Mouse (Mus musculus): ENCODE measurements at regions not wholly inside any gene's neighbourhood (a gene's known extent, or its start where the extent isn't known, plus 50 kb on each side); places are given as distances from the start of the nearest gene placed in this dataset.
A peak's percentile ranks its signal among the peaks of the same experiment; 100 is the strongest.

- no peak for DNase-seq (ENCODE audit: low read depth, low spot score)
Observed at GRCm38 (mm10) chr10:66909905-66910681, 185.8 kb upstream of the Jmjd1c start.

- no peak for DNase-seq (ENCODE audit: low read depth, low spot score)
Observed at GRCm38 (mm10) chr10:66911261-66911911, 184.5 kb upstream of the Jmjd1c start.

DNA sequence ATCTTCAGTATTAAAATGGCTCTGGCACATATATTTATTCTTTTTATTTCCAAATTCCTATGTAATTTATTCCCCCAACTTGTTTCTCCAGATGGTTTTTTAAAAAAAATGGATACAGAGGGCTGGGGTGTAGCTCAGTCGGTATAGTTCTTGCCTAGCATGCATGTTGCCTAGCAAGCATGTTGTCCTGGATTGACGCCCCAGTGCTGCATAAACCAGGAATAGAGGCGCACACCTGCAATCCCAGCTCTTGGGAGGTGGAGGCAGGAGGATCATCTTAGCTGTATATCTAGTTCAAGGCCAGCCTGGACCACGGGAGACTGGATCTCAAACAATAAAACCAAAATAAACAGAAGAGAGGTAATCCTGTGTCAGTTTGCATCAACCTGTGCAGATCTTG, 183.5 kb upstream of the Jmjd1c start:
- no peak for DNase-seq (ENCODE audit: low read depth, low spot score)

- DNase-seq (ENCODE audit: low read depth, low spot score): no peak
Observed at GRCm38 (mm10) chr10:66913187-66913586, 182.7 kb upstream of the Jmjd1c start.

DNA sequence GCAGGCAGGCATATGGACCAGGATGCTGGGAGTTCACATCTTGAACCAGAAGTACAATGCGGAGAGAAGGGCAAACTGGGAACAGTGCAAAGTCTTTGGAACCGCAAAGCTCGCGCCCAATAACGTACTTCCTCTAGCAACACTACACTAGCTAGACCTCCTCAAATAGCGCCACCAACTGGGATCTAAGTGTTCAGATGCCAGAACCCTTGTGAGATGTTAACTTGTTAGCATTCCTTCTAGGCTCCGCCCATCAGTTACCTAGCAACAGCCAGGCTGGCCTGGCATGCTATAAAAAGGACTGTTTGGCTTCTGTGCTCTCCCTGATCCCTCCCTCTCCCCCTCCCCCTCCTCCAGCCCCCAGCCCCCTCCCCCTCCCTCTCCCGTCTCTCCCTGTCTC, 182.3 kb upstream of the Jmjd1c start:
- no peak for DNase-seq (ENCODE audit: low read depth, low spot score)

DNA sequence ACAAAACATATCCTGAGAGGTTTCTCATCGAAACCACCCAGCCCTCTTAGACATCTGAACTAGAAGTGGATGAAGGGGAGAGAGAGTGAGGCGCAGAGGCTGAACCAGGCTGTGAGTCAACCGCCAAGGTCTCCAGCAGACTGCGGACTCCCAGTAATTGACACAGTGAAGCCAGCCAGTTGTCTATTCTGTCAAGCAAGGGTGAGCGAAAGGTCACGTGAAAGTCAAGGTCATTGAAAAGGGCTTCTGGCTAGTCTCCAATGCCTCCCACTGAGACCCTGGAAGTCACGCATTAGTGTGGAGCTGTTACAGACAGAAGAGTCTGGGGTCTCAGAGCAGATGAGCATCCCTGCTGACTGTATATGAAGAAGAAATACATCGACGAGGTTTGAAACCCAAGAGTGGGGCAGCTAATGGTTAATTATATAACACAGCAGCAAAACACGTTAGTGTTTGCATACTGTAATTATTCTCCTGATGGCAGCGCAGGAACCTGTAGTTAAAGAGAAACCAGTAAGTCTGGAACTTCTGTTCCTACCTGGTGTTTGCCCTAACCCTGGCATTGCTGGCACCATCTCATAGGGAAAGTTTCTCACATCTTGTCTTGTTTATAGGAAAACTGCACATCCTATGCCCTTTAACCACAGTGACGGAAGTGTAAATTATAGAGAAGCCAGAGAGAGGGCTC, 181.5 kb upstream of the Jmjd1c start:
- DNase-seq (ENCODE audit: low read depth, low spot score): no peak

DNA sequence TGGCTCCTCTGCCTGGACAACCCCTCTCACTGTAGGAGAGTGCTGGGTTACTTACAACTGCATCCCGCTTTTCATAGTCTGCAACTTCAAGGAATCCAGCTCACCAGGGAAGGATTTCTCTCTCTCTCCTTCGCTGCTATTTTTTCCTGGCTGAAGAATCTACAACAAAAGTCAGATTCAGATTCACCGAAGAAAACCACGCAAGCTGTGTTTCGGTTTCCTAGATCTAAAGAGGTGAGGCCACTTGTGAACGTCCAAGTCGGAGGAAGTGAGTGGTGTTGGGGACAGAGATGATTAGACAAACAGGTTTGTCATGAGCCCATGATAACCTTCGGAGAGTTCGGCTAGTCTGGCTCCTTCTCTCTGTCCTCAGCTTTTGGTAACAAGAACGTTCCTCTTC, 180.1 kb upstream of the Jmjd1c start:
- DNase-seq (ENCODE audit: low read depth, low spot score): no peak

DNA sequence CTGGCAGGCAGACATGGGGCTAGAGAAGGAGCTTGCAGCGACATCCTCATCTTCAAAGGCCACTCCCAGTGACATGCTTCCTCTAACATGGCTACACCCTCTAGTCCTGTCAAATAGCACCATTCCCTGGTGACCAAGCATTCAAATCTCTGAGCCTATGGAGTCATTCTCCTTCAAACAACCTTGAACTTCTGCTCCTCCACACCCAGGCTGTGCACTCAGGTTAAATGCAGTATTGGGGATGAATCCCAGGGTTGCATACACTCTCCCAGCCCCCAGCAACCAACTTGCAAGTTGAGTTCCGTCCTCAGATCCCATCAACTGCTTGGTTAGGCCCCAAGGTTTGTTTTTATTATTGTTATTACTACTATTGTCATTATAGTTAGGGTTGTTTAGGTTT, 178.2 kb upstream of the Jmjd1c start:
- DNase-seq (ENCODE audit: low read depth, low spot score): no peak

DNA sequence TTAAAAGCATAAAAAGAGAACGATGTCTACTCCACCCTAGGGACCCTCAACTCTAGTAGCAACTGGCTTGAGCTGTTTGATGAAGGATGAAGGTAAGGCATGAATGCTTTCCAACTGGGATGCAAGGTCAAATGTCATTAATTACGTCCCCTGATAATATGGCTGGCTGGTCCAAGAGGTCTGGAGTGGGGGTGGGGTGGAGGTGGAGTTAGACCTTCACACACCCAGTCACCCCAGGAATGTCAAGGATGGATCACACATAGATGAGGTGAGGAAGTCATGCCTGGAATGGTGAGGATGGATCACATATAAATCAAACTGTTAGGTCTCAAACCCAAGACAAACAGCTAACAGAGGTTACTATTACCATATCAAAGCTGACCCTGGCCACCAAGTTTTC, 177.2 kb upstream of the Jmjd1c start:
- DNase-seq (ENCODE audit: low read depth, low spot score): no peak

DNA sequence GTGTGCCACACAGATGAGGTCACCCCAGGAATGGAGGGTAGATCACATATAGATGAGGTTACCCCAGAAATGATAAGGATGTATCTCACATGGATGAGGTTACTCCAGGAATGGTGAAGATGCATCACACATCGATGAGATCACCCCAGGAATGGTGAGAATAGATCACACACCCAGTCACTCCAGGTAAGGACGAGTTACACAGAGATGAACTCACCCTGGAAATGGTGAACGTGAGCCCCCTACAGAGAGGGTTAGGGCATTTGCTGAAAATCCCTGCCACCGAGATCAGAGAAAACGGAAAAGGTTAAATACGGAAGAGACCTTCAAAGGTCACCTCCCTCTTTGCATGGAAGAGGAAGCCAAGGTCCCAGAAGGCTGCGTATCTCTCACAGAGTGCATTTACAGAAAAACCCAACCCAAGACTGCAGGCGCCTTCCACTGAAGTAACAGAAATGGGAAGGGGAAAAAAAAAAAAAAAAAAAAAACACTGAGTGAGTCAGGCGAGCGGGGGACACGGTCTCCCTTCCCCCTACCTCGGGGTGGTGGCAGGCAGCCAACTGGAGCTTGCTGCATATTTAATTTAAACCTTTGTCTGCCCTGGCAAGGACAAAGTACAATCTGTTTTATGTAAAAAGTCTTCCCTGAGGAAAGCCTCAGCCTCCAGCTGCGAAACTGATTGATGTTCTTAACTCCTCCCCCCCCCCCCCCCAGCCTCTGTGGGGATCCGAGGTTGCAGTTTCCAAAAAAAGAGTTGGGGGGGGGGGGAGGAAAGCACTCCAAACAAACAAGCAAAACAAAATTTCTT, 175.8 kb upstream of the Jmjd1c start:
- no peak for DNase-seq (ENCODE audit: low read depth, low spot score)

GRCm38 (mm10) chr10:66920761-66921684, 174.9 kb upstream of the Jmjd1c start:
- DNase-seq (ENCODE audit: low read depth, low spot score): peak; percentile 42

- DNase-seq (ENCODE audit: low read depth, low spot score): no peak
Observed at GRCm38 (mm10) chr10:66921776-66922175, 174.1 kb upstream of the Jmjd1c start.

- no peak for DNase-seq (ENCODE audit: low read depth, low spot score)
Observed at GRCm38 (mm10) chr10:66922314-66922713, 173.6 kb upstream of the Jmjd1c start.

DNA sequence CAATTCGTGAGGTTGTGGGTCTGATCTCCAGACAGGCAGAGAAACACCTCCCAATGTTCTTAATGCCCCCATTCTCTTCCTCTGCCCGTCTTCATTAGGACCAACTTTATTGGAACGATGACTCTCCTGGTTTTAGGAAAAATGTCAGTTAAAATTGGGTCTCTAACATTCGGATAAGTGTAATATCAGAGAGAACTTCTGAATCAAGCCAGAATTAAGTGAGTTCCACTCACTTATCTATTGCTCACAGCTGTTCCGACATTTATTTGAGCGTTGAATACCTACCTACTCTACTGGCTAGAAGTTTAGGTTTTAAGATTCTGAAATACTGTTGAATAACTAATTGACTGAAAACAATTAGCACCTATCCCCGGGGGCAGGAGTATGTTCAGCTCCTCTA, 172.0 kb upstream of the Jmjd1c start:
- DNase-seq (ENCODE audit: low read depth, low spot score): no peak

DNA sequence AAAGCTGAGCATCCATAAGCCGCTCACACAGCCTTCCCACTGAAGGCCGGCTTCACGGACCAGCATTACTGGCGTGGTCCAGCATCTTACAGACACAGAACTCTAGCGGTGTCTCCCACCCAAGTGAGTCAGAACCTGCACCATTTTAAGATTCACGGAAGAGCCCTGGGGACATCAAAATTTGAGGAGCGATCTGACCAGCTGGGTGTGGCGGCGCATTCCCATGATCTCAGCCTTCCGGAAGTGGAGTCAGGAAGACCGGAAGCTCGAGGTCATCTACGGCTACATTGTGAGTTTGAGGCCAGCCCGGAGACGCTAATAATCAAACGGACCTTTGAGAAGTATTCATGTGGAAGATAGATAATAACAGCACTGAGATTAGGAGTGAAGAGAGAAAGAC, 171.5 kb upstream of the Jmjd1c start:
- no peak for DNase-seq (ENCODE audit: low read depth, low spot score)

GRCm38 (mm10) chr10:66925553-66926127, 170.3 kb upstream of the Jmjd1c start:
- DNase-seq (ENCODE audit: low read depth, low spot score): no peak

GRCm38 (mm10) chr10:66927651-66928050, 168.3 kb upstream of the Jmjd1c start:
- DNase-seq (ENCODE audit: low read depth, low spot score): no peak

DNA sequence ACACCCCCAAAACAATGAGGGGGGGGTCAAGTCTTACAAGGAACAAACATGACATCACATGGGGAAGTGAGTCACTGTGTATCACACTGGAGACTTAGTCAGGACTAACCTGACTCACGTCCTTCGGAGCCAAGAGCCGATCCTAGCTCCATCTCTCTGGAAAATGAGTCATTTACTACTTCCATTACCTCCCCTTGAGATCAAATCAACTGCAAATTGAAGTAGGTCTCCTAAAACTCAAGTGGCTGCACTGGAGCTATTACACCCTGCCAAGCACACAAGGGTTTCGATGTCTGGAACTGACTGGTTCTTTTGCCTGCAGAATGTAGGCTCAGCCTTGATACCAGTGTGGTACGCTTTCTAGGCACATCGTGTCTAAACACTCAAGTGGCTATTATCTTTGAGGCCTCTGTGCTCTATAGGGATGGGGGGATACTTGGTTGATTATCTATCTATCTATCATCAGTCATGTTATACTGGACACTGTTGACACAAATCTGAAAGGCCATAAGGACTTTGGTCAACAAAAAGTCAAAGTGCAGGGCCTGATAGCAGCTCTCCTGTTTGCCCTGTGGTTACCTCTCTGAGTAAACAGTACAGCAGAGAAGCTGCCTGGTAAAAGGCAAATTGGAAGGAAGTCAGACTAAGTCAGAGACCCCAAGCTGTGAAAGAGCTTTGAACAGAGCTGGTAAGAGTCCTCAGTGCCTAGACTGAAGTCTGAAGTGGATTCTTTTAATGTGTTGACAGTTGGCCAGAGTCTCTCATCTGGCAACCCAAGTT, 167.5 kb upstream of the Jmjd1c start:
- DNase-seq (ENCODE audit: low read depth, low spot score): no peak

- no peak for DNase-seq (ENCODE audit: low read depth, low spot score)
Observed at GRCm38 (mm10) chr10:66930563-66930962, 165.4 kb upstream of the Jmjd1c start.

GRCm38 (mm10) chr10:66931505-66931904, 164.4 kb upstream of the Jmjd1c start:
- DNase-seq (ENCODE audit: low read depth, low spot score): no peak

Measured in retina, adult 2 months (tissue).